Mouse (Mus musculus) neutrophil, adult 5-6 weeks (primary cell): ENCODE results near the gene Zfp981. TPM values are rescaled to one million over a fixed set of nuclear protein-coding genes. Genes with fewer than 3 reads are reported as not detected.
"Not testable (repeated sequence)": the region's sequence is repeated elsewhere in the genome, so short reads cannot be mapped to it uniquely, and the experiment has no call there.

Experiments used
- ATAC-seq: fragments of 151-379, 151-347 bp; 2 replicates; pipeline ENCODE4 v1.8.0; 2017; ENCODE audit warnings: mild to moderate bottlenecking, moderate TSS enrichment; ENCODE audit not compliant: insufficient number of reproducible peaks, poor library complexity, low FRiP score, severe bottlenecking; ENCODE audit errors: extremely low read depth
- total RNA-seq: library from RNA; stranded (forward); fragments of 200-1000 nt; gene quantifications from 2 replicates; pipeline ENCODE4 v1.2.3, GENCODE M21; 2017

Zfp981 gene
- total RNA-seq, 1 experiment from 2014 or later, result not detected

- not testable (repeated sequence) for ATAC-seq
These were observed 78.4 kb downstream of the Zfp981 start for GRCm38 (mm10) chr4:146579905-146580873.

Other genes with a start within 250 kb of the Zfp981 start
- 2.2 and 4.7 TPM in 2 replicates for gene Zfp992, start 53.0 kb upstream of the Zfp981 start, total RNA-seq
- 2.4 TPM in 1 of 2 replicates, not detected in the other for gene Zfp993, start 108.9 kb downstream of the Zfp981 start, total RNA-seq